Mouse (Mus musculus) liver, embryonic 18 days (tissue): ENCODE data around the gene Speer4e. TPM values are rescaled to one million over a fixed set of nuclear protein-coding genes. Genes with fewer than 3 reads are reported as not detected.

Source experiments
- polyA plus RNA-seq: library from polyadenylated mRNA; depleted of rRNA; stranded (reverse); fragments of >200 nt; gene quantifications from 2 replicates; pipeline ENCODE4 v1.2.3, GENCODE M21; 2012; rRNA removed

The Speer4e gene
- polyA plus RNA-seq: not detected in 2 replicates

DNA sequence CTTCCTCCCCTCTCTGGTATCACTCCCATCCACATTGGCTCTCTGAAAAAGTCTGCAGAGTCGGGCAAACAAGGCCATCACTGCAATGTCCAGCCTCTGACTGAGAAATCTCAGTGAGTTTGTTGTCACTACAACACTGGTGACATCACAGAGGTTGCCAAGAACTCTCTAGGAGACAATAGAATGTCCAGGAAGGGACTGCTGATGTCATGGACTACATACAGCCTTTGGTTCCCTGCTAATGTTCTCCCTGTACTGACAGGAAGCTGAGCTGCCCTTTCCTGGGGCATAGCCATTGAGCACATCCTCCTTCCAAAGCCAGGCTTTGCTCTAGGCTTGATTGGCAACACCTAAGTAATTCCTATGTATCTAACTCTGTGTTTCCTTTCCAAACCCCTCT lies at the start of gene Speer4e:
Gene Speer4e, minus strand, starts transcription at position 101 of the 400 bp plus-strand sequence.

DNA sequence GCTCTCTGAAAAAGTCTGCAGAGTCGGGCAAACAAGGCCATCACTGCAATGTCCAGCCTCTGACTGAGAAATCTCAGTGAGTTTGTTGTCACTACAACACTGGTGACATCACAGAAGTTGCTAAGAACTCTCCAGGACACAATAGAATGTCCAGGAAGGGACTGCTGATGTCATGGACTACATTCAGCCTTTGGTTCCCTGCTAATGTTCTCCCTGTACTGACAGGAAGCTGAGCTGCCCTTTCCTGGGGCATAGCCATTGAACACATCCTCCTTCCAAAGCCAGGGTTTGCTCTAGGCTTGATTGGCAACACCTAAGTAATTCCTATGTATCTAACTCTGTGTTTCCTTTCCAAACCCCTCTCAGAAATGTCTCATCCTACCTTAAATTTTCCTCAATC lies 40.6 kb upstream of the Speer4e start, which contains the start of gene Gm10354:
Gene Gm10354, minus strand, starts transcription at position 101 of the 400 bp plus-strand sequence.

DNA sequence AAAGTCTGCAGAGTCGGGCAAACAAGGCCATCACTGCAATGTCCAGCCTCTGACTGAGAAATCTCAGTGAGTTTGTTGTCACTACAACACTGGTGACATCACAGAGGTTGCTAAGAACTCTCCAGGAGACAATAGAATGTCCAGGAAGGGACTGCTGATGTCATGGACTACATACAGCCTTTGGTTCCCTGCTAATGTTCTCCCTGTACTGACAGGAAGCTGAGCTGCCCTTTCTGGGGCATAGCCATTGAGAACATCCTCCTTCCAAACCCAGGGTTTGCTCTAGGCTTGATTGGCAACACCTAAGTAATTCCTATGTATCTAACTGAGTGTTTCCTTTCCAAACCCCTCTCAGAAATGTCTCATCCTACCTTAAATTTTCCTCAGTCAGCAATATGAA lies 23.4 kb downstream of the Speer4e start, which contains the start of gene Gm9758:
Gene Gm9758, minus strand, starts transcription at position 101 of the 400 bp plus-strand sequence.

Other genes starting within 250 kb of the Speer4e start
- not detected in 2 replicates for gene Gm9758, start 23.5 kb downstream of the Speer4e start, polyA plus RNA-seq
- not detected in 2 replicates for gene Gm10354, start 40.5 kb upstream of the Speer4e start, polyA plus RNA-seq
- gene Gm17019, start 94.6 kb upstream of the Speer4e start, polyA plus RNA-seq: not detected in 2 replicates